ENCODE assay signal across 8 mouse cellular contexts in the genomic region with DNA sequence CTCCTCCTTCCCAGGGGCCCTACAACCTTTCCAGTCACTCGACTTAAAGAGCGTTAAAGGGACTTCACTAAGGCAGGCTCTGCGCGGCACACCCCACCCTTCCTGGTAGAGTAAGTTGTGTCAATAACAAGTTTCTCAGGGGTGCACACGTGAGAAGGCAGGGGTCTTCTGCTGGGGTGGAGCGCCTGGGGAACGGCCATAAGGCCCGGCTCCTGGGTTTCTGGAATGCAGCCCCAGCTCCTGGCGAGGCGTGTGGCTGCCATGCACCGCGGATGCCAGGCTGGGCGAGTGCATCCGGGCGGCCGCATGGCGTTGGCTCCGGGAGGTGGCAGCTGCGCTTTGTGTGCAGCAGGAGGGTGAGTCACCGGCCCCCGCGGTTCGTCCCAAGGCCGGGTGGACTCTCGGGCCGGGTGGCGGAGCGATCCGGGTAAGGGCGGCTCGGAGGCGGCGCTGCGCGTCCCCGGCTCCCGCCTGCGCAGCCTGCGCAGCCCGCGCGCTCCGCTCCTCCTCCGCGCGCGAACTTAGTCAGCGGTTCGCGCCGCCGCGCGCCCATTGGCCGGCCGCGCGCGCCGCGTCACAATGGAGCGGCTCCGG. TPM values are rescaled to one million over a fixed set of nuclear protein-coding genes. Genes with fewer than 3 reads are reported as not detected.
DNase-seq lines count a peak whose midpoint lies in the region; ATAC-seq and TF ChIP-seq lines count a peak whose summit lies in the region.

A gene (plus strand): TSS at position 578 of the 594 bp plus-strand sequence.

- no peak for TF ChIP-seq EP300 in MEL (IDR thresholded peaks at IDR 0.05; ENCODE audit: low read depth in 1 of 2, low read length in 2 of 2)

- WGBS in lung, embryonic 14.5 days = under 1% methylated on average over 57 of the region's 63 CpGs

- peak; percentile 77 to 85; a peak in 3 of 4 replicates for TF ChIP-seq POLR2A in MEL (IDR thresholded peaks at IDR 0.05; ENCODE audit: control insufficient read depth in 1 of 2, insufficient read depth in 1 of 2, low read depth in 1 of 2, low read length in 2 of 2, poor library complexity in 1 of 2)

- peaks cover 9% of the 10 kb centered on the region for H3K79me2 ChIP-seq in MEL (ENCODE audit: control insufficient read depth, insufficient read depth, low read length, poor library complexity)

- ATAC-seq in lung, embryonic 14.5 days (ENCODE audit: insufficient read depth) = peak; percentile 96
- peak; percentile 68 for ATAC-seq in neutrophil, adult 5-6 weeks (ENCODE audit: extremely low read depth, insufficient number of reproducible peaks, low FRiP score, poor library complexity, severe bottlenecking)

- peak; percentile 85 for DNase-seq in MEL (ENCODE audit: low read depth, low spot score)
- peak; percentile 84 for DNase-seq in cerebellum, adult 8-10 months
- DNase-seq in forelimb bud, embryonic 11.5 days (ENCODE audit: low read depth, low spot score) = peak; percentile 80
- peak; percentile 89 for DNase-seq in heart, postnatal 4 days
- peak; percentile 83 for DNase-seq in layer of hippocampus, adult 8-10 months (ENCODE audit: low spot score in 2 of 2)
- DNase-seq in lung, embryonic 14.5 days = peak; percentile 95
- peak; percentile 63 to 67 for DNase-seq in thymus, adult 18-20 months

- H3K4me1 ChIP-seq in MEL (ENCODE audit: control insufficient read depth in 1 of 2, insufficient read depth in 2 of 2, low read length in 2 of 2) = peaks cover 7 to 28% of the 10 kb centered on the region in 2 experiments
- H3K4me1 ChIP-seq in lung, embryonic 14.5 days (ENCODE audit: insufficient read depth) = no peaks in the 10 kb centered on the region

- TF ChIP-seq CTCF in MEL (IDR thresholded peaks at IDR 0.05 in 2 of 3, conservative IDR thresholded peaks at IDR 0.05 in 1 of 3; ENCODE audit: control insufficient read depth in 1 of 3, insufficient read depth in 1 of 3, low read depth in 2 of 3, low read length in 3 of 3, poor library complexity in 1 of 3, severe bottlenecking in 1 of 3) = no peak
- TF ChIP-seq CTCF in lung, embryonic 14.5 days (IDR thresholded peaks at IDR 0.05; ENCODE audit: low read depth) = no peak

- peaks cover 0 to 19% of the 10 kb centered on the region in 2 experiments; a peak in 2 of 4 replicates for H3K36me3 ChIP-seq in MEL (ENCODE audit: control insufficient read depth in 1 of 2, insufficient read depth in 2 of 2, low read length in 2 of 2)
- no peaks in the 10 kb centered on the region for H3K36me3 ChIP-seq in lung, embryonic 14.5 days (ENCODE audit: insufficient read depth)

- peak within 1 kb of the TSS; percentile 91 to 99 for H3K4me3 ChIP-seq in MEL (ENCODE audit: control insufficient read depth in 1 of 2, insufficient read depth in 1 of 2, low read depth in 2 of 2, low read length in 2 of 2)
- peak within 1 kb of the TSS; percentile 79 for H3K4me3 ChIP-seq in lung, embryonic 14.5 days (ENCODE audit: low read depth, low read length)

- no peaks in the 10 kb centered on the region for H3K27me3 ChIP-seq in MEL (ENCODE audit: control insufficient read depth in 1 of 2, insufficient read depth in 2 of 2, low read length in 2 of 2)
- H3K27me3 ChIP-seq in lung, embryonic 14.5 days (ENCODE audit: insufficient read depth, low read length) = no peaks in the 10 kb centered on the region

- no peak for TF ChIP-seq RAD21 in MEL (IDR thresholded peaks at IDR 0.05; ENCODE audit: low read depth, low read length)

- H3K9ac ChIP-seq in MEL (ENCODE audit: control insufficient read depth, low read depth, low read length, poor library complexity, severe bottlenecking) = peak within 1 kb of the TSS; percentile 100
- H3K9ac ChIP-seq in lung, embryonic 14.5 days = peak within 1 kb of the TSS; percentile 87

- H3K9me3 ChIP-seq in MEL (replicated peaks; ENCODE audit: insufficient read depth, low read length) = no peaks in the 10 kb centered on the region
- no peaks in the 10 kb centered on the region for H3K9me3 ChIP-seq in lung, embryonic 14.5 days (ENCODE audit: low read depth, low read length)

- peak within 1 kb of the TSS; percentile 94 for H3K4me2 ChIP-seq in lung, embryonic 14.5 days

- H3K27ac ChIP-seq in MEL (ENCODE audit: control insufficient read depth, low read depth, low read length) = peak within 1 kb of the TSS; percentile 86
- H3K27ac ChIP-seq in lung, embryonic 14.5 days (ENCODE audit: low read depth) = peak within 1 kb of the TSS; percentile 88

TF ChIP-seq in MEL, 35 proteins besides CTCF, POLR2A, EP300 and RAD21:
- TF ChIP-seq NELFE (IDR thresholded peaks at IDR 0.05; ENCODE audit: low read depth, low read length) (peak; percentile 83), POLR2AphosphoS2 (IDR thresholded peaks at IDR 0.05; ENCODE audit: low read length) (no peak), ELF1 (IDR thresholded peaks at IDR 0.05; ENCODE audit: low read depth, low read length) (no peak), USF1 (IDR thresholded peaks at IDR 0.05; ENCODE audit: low read depth, low read length) (no peak), ZC3H11A (IDR thresholded peaks at IDR 0.05; ENCODE audit: low read depth, low read length) (no peak), KAT2A (conservative IDR thresholded peaks at IDR 0.05; ENCODE audit: low read depth, low read length) (no peak), MAX (IDR thresholded peaks at IDR 0.05; ENCODE audit: low read length) (no peak), MYB (IDR thresholded peaks at IDR 0.05; ENCODE audit: low read depth, low read length) (no peak), BHLHE40 (IDR thresholded peaks at IDR 0.05; ENCODE audit: borderline replicate concordance, low read depth, low read length) (peak; percentile 36; the same call in 1 of the 2 replicates), MXI1 (IDR thresholded peaks at IDR 0.05; ENCODE audit: low read depth, low read length) (peak; percentile 58), UBTF (IDR thresholded peaks at IDR 0.05; ENCODE audit: borderline replicate concordance, insufficient read depth, low read depth, low read length) (peak; percentile 50; the same call in 1 of the 2 replicates), SIN3A (IDR thresholded peaks at IDR 0.05; ENCODE audit: low read length) (peak; percentile 52; the same call in 1 of the 2 replicates), SMC3 (IDR thresholded peaks at IDR 0.05; ENCODE audit: low read depth, low read length) (no peak), HCFC1 (IDR thresholded peaks at IDR 0.05; ENCODE audit: low read depth, low read length) (no peak), NRF1 (IDR thresholded peaks at IDR 0.05; ENCODE audit: insufficient read depth, low read depth, low read length, poor library complexity, severe bottlenecking) (peak; percentile 79), JUND (IDR thresholded peaks at IDR 0.05; ENCODE audit: low read depth, low read length) (no peak)
TF ChIP-seq in MEL: peak in this region for 6.

RNA-seq across cellular contexts. Expression of the gene that starts here (rescaled TPM):
- total RNA-seq in MEL (2012; rRNA removed) = 6.9 and 7.4 TPM in 2 replicates
- 10 to 100 TPM in 1 of 2 experiments, not detected in 1; 14.0 TPM for polyA plus RNA-seq in MEL (2012; ENCODE audit: insufficient read depth in 1 of 2, insufficient read length in 2 of 2, low read depth in 1 of 2, low replicate concordance in 2 of 2, missing spikeins in 1 of 2)
- total RNA-seq in heart, postnatal 4 days (2021) = 10 to 100 TPM; 20.6 to 21.3 TPM
- 10 to 100 TPM; 57.6 to 59.7 (median 59.3) TPM for total RNA-seq in layer of hippocampus, adult 8-10 months (2022)
- polyA plus RNA-seq in lung, embryonic 14.5 days (2014; fragmentation: Nextera tagmentation; extraction: Ambion mirVana) = 10.4 and 11.3 TPM in 2 replicates
- total RNA-seq in neutrophil, adult 5-6 weeks (2017) = 2.2 and 2.5 TPM in 2 replicates

Comparison
In these comparisons a context has a peak if more than half of its experiments do, and no peak if none do; other contexts are left out.
1. Peak in every context shown above with its lines: DNase-seq, ATAC-seq, H3K4me3 ChIP-seq and H3K27ac ChIP-seq.